Mouse (Mus musculus): ENCODE data around the gene Gnb5. TPM values are rescaled to one million over a fixed set of nuclear protein-coding genes. Genes with fewer than 3 reads are reported as not detected.

Gene Gnb5
- polyA plus RNA-seq, 1 experiment from 2014 or later: 27.9 TPM

- no peak overlapping the region for H3K27ac ChIP-seq (ENCODE audit: low read depth, low read length)
- no peak overlapping the region for H3K9ac ChIP-seq (ENCODE audit: low read depth, low read length)
- no peak for ATAC-seq (ENCODE audit: low FRiP score, low TSS enrichment)
- no peaks in the 10 kb centered on the region for H3K9me3 ChIP-seq (ENCODE audit: control insufficient read depth, low read length)
- H3K36me3 ChIP-seq (ENCODE audit: control insufficient read depth, insufficient read depth, low read length): no peaks in the 10 kb centered on the region
- H3K4me3 ChIP-seq (ENCODE audit: low read length): no peak overlapping the region
- no peak overlapping the region for H3K4me2 ChIP-seq (replicated peaks; ENCODE audit: low read depth, low read length)
- 0 out of 2 replicates have a peak, but pooled peaks cover 2% of the 10 kb centered on the region for H3K4me1 ChIP-seq (ENCODE audit: control insufficient read depth, insufficient read depth, low read length)
- no peaks in the 10 kb centered on the region for H3K27me3 ChIP-seq (ENCODE audit: control insufficient read depth, insufficient read depth, low read length)
- 82% methylated on average over 8 of the region's 8 CpGs for WGBS
Measured at GRCm38 (mm10) chr9:75271539-75271938, 34.5 kb upstream of the Gnb5 start.

- no peaks in the 10 kb centered on the region for H3K9me3 ChIP-seq (ENCODE audit: control insufficient read depth, low read length)
- no peak for ATAC-seq (ENCODE audit: low FRiP score, low TSS enrichment)
- H3K4me3 ChIP-seq (ENCODE audit: low read length): no peak overlapping the region
- no peak overlapping the region for H3K9ac ChIP-seq (ENCODE audit: low read depth, low read length)
- 64% methylated on average over 6 of the region's 6 CpGs for WGBS
- no peak overlapping the region for H3K4me2 ChIP-seq (replicated peaks; ENCODE audit: low read depth, low read length)
- H3K27me3 ChIP-seq (ENCODE audit: control insufficient read depth, insufficient read depth, low read length): no peaks in the 10 kb centered on the region
- H3K36me3 ChIP-seq (ENCODE audit: control insufficient read depth, insufficient read depth, low read length): no peaks in the 10 kb centered on the region
- H3K27ac ChIP-seq (ENCODE audit: low read depth, low read length): no peak overlapping the region
- H3K4me1 ChIP-seq (ENCODE audit: control insufficient read depth, insufficient read depth, low read length): 0 out of 2 replicates have a peak, but pooled peaks cover 2% of the 10 kb centered on the region
Measured at GRCm38 (mm10) chr9:75273646-75274045, 32.4 kb upstream of the Gnb5 start.

- Histone ChIP-seq H3K4me1 (ENCODE audit: control insufficient read depth, insufficient read depth, low read length) (0 out of 2 replicates have a peak, but pooled peaks cover 2% of the 10 kb centered on the region), H3K27ac (ENCODE audit: low read depth, low read length) (no peak overlapping the region), H3K36me3 (ENCODE audit: control insufficient read depth, insufficient read depth, low read length) (no peaks in the 10 kb centered on the region), H3K27me3 (ENCODE audit: control insufficient read depth, insufficient read depth, low read length) (no peaks in the 10 kb centered on the region), H3K4me2 (replicated peaks; ENCODE audit: low read depth, low read length) (no peak overlapping the region), H3K4me3 (ENCODE audit: low read length) (no peak overlapping the region), H3K9me3 (ENCODE audit: control insufficient read depth, low read length) (no peaks in the 10 kb centered on the region), H3K9ac (ENCODE audit: low read depth, low read length) (no peak overlapping the region)
- WGBS: 98% methylated on average over 5 of the region's 5 CpGs
- no peak for ATAC-seq (ENCODE audit: low FRiP score, low TSS enrichment)
Measured at GRCm38 (mm10) chr9:75274486-75274885, 31.6 kb upstream of the Gnb5 start.

- no peak for ATAC-seq (ENCODE audit: low FRiP score, low TSS enrichment)
- 95% methylated on average over 9 of the region's 9 CpGs for WGBS
Measured at GRCm38 (mm10) chr9:75275051-75275450, 31.0 kb upstream of the Gnb5 start.

GRCm38 (mm10) chr9:75280814-75281213 lies 25.3 kb upstream of the Gnb5 start:
- Histone ChIP-seq H3K4me2 (replicated peaks; ENCODE audit: low read depth, low read length) (no peak overlapping the region), H3K4me3 (ENCODE audit: low read length) (no peak overlapping the region), H3K27me3 (ENCODE audit: control insufficient read depth, insufficient read depth, low read length) (no peaks in the 10 kb centered on the region), H3K4me1 (ENCODE audit: control insufficient read depth, insufficient read depth, low read length) (no peaks in the 10 kb centered on the region), H3K9ac (ENCODE audit: low read depth, low read length) (no peak overlapping the region), H3K36me3 (ENCODE audit: control insufficient read depth, insufficient read depth, low read length) (no peaks in the 10 kb centered on the region), H3K9me3 (ENCODE audit: control insufficient read depth, low read length) (no peaks in the 10 kb centered on the region), H3K27ac (ENCODE audit: low read depth, low read length) (no peak overlapping the region)
- no peak for ATAC-seq (ENCODE audit: low FRiP score, low TSS enrichment)
- 49% methylated on average over 5 of the region's 5 CpGs for WGBS

More at GRCm38 (mm10) chr9:75275051-75275450, 31.0 kb upstream of the Gnb5 start:
- Histone ChIP-seq H3K27me3 (ENCODE audit: control insufficient read depth, insufficient read depth, low read length) (no peaks in the 10 kb centered on the region), H3K36me3 (ENCODE audit: control insufficient read depth, insufficient read depth, low read length) (no peaks in the 10 kb centered on the region), H3K4me1 (ENCODE audit: control insufficient read depth, insufficient read depth, low read length) (0 out of 2 replicates have a peak, but pooled peaks cover 2% of the 10 kb centered on the region), H3K9me3 (ENCODE audit: control insufficient read depth, low read length) (no peaks in the 10 kb centered on the region), H3K4me2 (replicated peaks; ENCODE audit: low read depth, low read length) (no peak overlapping the region), H3K9ac (ENCODE audit: low read depth, low read length) (no peak overlapping the region), H3K27ac (ENCODE audit: low read depth, low read length) (no peak overlapping the region), H3K4me3 (ENCODE audit: low read length) (no peak overlapping the region)

GRCm38 (mm10) chr9:75282179-75282578 lies 23.9 kb upstream of the Gnb5 start:
- 93% methylated on average over 2 of the region's 2 CpGs for WGBS
- H3K9me3 ChIP-seq (ENCODE audit: control insufficient read depth, low read length): no peaks in the 10 kb centered on the region
- no peak for ATAC-seq (ENCODE audit: low FRiP score, low TSS enrichment)

GRCm38 (mm10) chr9:75282830-75283229 lies 23.3 kb upstream of the Gnb5 start:
- ATAC-seq (ENCODE audit: low FRiP score, low TSS enrichment): no peak
- WGBS: 9% methylated on average over 3 of the region's 3 CpGs

More at GRCm38 (mm10) chr9:75282179-75282578, 23.9 kb upstream of the Gnb5 start:
- H3K4me1 ChIP-seq (ENCODE audit: control insufficient read depth, insufficient read depth, low read length): no peaks in the 10 kb centered on the region
- no peaks in the 10 kb centered on the region for H3K36me3 ChIP-seq (ENCODE audit: control insufficient read depth, insufficient read depth, low read length)
- no peak overlapping the region; the same call in 1 of the 2 replicates for H3K9ac ChIP-seq (ENCODE audit: low read depth, low read length)
- no peak overlapping the region for H3K4me3 ChIP-seq (ENCODE audit: low read length)
- no peak overlapping the region for H3K4me2 ChIP-seq (replicated peaks; ENCODE audit: low read depth, low read length)
- no peak overlapping the region for H3K27ac ChIP-seq (ENCODE audit: low read depth, low read length)
- no peaks in the 10 kb centered on the region for H3K27me3 ChIP-seq (ENCODE audit: control insufficient read depth, insufficient read depth, low read length)

GRCm38 (mm10) chr9:75283636-75284035 lies 22.5 kb upstream of the Gnb5 start:
- WGBS: 82% methylated on average over 8 of the region's 8 CpGs
- ATAC-seq (ENCODE audit: low FRiP score, low TSS enrichment): no peak
- H3K9ac ChIP-seq (ENCODE audit: low read depth, low read length): no peak overlapping the region

More at GRCm38 (mm10) chr9:75282830-75283229, 23.3 kb upstream of the Gnb5 start:
- Histone ChIP-seq H3K9ac (ENCODE audit: low read depth, low read length) (no peak overlapping the region), H3K4me2 (replicated peaks; ENCODE audit: low read depth, low read length) (no peak overlapping the region), H3K27ac (ENCODE audit: low read depth, low read length) (no peak overlapping the region), H3K27me3 (ENCODE audit: control insufficient read depth, insufficient read depth, low read length) (no peaks in the 10 kb centered on the region), H3K9me3 (ENCODE audit: control insufficient read depth, low read length) (no peaks in the 10 kb centered on the region), H3K36me3 (ENCODE audit: control insufficient read depth, insufficient read depth, low read length) (no peaks in the 10 kb centered on the region), H3K4me1 (ENCODE audit: control insufficient read depth, insufficient read depth, low read length) (no peaks in the 10 kb centered on the region), H3K4me3 (ENCODE audit: low read length) (no peak overlapping the region)

GRCm38 (mm10) chr9:75285363-75285762 lies 20.7 kb upstream of the Gnb5 start:
- H3K9ac ChIP-seq (ENCODE audit: low read depth, low read length): no peak overlapping the region
- H3K27ac ChIP-seq (ENCODE audit: low read depth, low read length): no peak overlapping the region
- no peak overlapping the region for H3K4me2 ChIP-seq (replicated peaks; ENCODE audit: low read depth, low read length)
- H3K27me3 ChIP-seq (ENCODE audit: control insufficient read depth, insufficient read depth, low read length): no peaks in the 10 kb centered on the region
- no peaks in the 10 kb centered on the region for H3K36me3 ChIP-seq (ENCODE audit: control insufficient read depth, insufficient read depth, low read length)
- ATAC-seq (ENCODE audit: low FRiP score, low TSS enrichment): no peak
- H3K4me3 ChIP-seq (ENCODE audit: low read length): no peak overlapping the region
- no peaks in the 10 kb centered on the region for H3K9me3 ChIP-seq (ENCODE audit: control insufficient read depth, low read length)
- WGBS: 90% methylated on average over 6 of the region's 6 CpGs
- H3K4me1 ChIP-seq (ENCODE audit: control insufficient read depth, insufficient read depth, low read length): no peaks in the 10 kb centered on the region

More at GRCm38 (mm10) chr9:75283636-75284035, 22.5 kb upstream of the Gnb5 start:
- Histone ChIP-seq H3K4me3 (ENCODE audit: low read length) (no peak overlapping the region), H3K4me2 (replicated peaks; ENCODE audit: low read depth, low read length) (no peak overlapping the region), H3K27me3 (ENCODE audit: control insufficient read depth, insufficient read depth, low read length) (no peaks in the 10 kb centered on the region), H3K9me3 (ENCODE audit: control insufficient read depth, low read length) (no peaks in the 10 kb centered on the region), H3K27ac (ENCODE audit: low read depth, low read length) (no peak overlapping the region), H3K36me3 (ENCODE audit: control insufficient read depth, insufficient read depth, low read length) (no peaks in the 10 kb centered on the region), H3K4me1 (ENCODE audit: control insufficient read depth, insufficient read depth, low read length) (no peaks in the 10 kb centered on the region)

Data from kidney, embryonic 14.5 days (tissue).